9 mouse cellular contexts compared by ENCODE assay signal in genomic region chr13:119283448-119283847, GRCm38 (mm10).
DNase-seq lines count a peak whose midpoint lies in the region; ATAC-seq lines count a peak whose summit lies in the region.
"Had no signal": no experiment of that assay in that cellular context is flagged by ENCODE, and none has a peak within 500 bp of the region (broad histone marks: within the 10 kb centered on the region; RNA-seq: fewer than 3 reads in every experiment).

No protein-coding gene starts in this region.

- DNase-seq in ES-CJ7 (ENCODE audit: low read depth, low spot score): peak; percentile 62
- peak; percentile 74 for DNase-seq in adrenal gland, postnatal 25 days
- DNase-seq in embryo, embryonic 11.5 days (ENCODE audit: low read depth, low spot score): peak; percentile 45
- peak; percentile 52 to 75 for DNase-seq in heart, postnatal 36 days
- peak; percentile 39 for DNase-seq in large intestine, adult 2 months (ENCODE audit: low read depth, low spot score)
- DNase-seq in retina, postnatal 1 day: peak; percentile 78
- DNase-seq in yolk sac, embryonic 10.5 days (ENCODE audit: low spot score): peak; percentile 26

- 0 out of 2 replicates have a peak, but pooled peaks have one; percentile 9 for ATAC-seq in liver, embryonic 15.5 days (ENCODE audit: insufficient read depth)

- intact Hi-C loops in heart, postnatal 36 days (cut with DNase I): loop anchor here (2.0 to 5.0 kb wide), 2 partner anchors 79 to 94 kb away; no protein-coding TSS in a partner anchor

- H3K27me3 ChIP-seq in liver, embryonic 15.5 days: no peaks in the 10 kb centered on the region
- H3K27me3 ChIP-seq: heart, embryonic 13.5 days had no signal

- H3K27ac ChIP-seq in liver, embryonic 15.5 days (replicated peaks): no peak overlapping the region
- H3K27ac ChIP-seq: heart, embryonic 13.5 days had no signal

- H3K4me1 ChIP-seq in liver, embryonic 15.5 days (replicated peaks): no peaks in the 10 kb centered on the region
- H3K4me1 ChIP-seq: heart, embryonic 13.5 days had no signal

- no peak overlapping the region for H3K4me2 ChIP-seq in liver, embryonic 15.5 days
- H3K4me2 ChIP-seq: heart, embryonic 13.5 days had no signal

- WGBS in large intestine, adult 2 months: 34% methylated on average over 6 of the region's 6 CpGs
- 38% methylated on average over 6 of the region's 6 CpGs for WGBS in liver, embryonic 15.5 days (ENCODE audit: insufficient replicate concordance)

- H3K4me3 ChIP-seq in liver, embryonic 15.5 days (replicated peaks): no peak overlapping the region
- H3K4me3 ChIP-seq: heart, embryonic 13.5 days had no signal

- H3K9ac ChIP-seq in liver, embryonic 15.5 days: no peak overlapping the region
- H3K9ac ChIP-seq: heart, embryonic 13.5 days had no signal

- H3K36me3 ChIP-seq in liver, embryonic 15.5 days (replicated peaks): no peaks in the 10 kb centered on the region
- H3K36me3 ChIP-seq: heart, embryonic 13.5 days had no signal

- no peaks in the 10 kb centered on the region for H3K9me3 ChIP-seq in liver, embryonic 15.5 days (replicated peaks)
- H3K9me3 ChIP-seq: heart, embryonic 13.5 days had no signal

Comparison
In these comparisons a context has a peak if more than half of its experiments do, and no peak if none do; other contexts are left out.
1. DNase-seq: peak in every context shown above with its lines; median percentile 78 in retina, postnatal 1 day; 74 in adrenal gland, postnatal 25 days; 64 in heart, postnatal 36 days; 62 in ES-CJ7; 45 in embryo, embryonic 11.5 days; 39 in large intestine, adult 2 months; 26 in yolk sac, embryonic 10.5 days.